Mouse (Mus musculus): Measurements from ENCODE around the gene Dynll2.

The Dynll2 gene

GRCm38 (mm10) chr11:87986831-87987793 is at the start of gene Dynll2:
TSS of gene Dynll2 (minus strand) at chr11:87987533.
- DNase-seq, result peak; percentile 88

DNA sequence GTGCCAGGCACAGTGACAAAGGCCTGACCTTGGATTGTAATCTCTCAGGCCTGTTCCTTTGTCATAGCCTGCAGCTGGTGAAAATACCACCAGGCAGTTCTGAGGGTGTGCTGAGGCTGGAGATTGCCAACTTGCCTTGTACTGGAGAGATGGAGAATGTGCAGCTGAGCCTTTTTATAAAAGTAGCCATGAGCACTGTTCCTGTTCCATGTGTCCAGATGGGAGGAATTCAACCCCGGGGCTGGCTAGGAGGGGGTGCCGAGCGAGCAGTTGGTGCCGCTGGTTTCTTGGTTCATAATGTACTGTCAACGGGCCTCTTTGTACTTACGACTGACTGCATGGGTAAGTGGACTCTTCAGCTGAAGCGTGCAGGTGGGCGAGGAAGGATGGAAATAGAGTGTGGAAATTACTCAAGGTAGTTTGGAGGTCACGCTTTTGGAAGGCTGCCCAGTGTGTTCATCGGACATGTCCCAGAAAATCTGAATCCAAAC is 49.5 kb upstream of the Dynll2 start:
- no peak for DNase-seq

GRCm38 (mm10) chr11:88035970-88036369 is 48.6 kb upstream of the Dynll2 start:
- DNase-seq, result no peak

DNA sequence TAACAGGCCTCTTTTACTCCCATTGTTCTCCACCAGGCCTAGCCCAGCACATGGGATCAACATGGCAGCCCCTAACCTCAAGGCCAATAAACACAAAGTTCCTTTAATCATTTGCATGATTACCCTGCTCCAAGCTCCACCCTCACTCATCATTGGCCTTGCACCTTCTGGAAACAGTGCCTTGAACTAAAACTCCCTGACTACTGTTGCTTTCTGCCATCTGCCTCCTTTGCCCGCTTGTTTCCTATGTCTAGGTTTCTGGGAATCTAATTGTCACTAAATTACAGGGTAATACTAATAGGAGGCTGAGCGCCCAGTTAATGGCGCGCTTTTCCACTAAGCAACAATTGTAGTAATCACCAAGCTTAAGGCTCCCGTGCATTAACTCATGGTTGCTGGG is 44.4 kb upstream of the Dynll2 start:
- no peak for DNase-seq

DNA sequence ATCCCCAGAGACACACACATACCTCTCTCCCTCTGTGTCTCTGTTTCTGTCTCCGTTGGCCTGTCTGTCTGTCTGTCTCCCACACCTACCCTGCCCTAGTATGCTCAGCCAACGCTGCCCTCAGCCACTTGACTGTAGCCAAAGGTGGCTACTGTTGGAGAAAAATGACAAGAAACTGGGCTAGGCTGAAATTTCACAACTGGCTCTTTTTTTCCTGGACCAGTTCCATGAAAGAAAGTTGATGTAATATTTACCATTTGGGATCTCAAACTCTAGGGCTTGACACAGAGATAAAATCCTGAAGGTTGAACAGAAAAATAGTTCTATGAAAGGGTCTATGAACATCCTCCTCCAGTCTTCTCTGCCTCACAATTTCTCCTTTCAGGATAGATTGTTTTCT is 43.5 kb upstream of the Dynll2 start:
- no peak for DNase-seq

DNA sequence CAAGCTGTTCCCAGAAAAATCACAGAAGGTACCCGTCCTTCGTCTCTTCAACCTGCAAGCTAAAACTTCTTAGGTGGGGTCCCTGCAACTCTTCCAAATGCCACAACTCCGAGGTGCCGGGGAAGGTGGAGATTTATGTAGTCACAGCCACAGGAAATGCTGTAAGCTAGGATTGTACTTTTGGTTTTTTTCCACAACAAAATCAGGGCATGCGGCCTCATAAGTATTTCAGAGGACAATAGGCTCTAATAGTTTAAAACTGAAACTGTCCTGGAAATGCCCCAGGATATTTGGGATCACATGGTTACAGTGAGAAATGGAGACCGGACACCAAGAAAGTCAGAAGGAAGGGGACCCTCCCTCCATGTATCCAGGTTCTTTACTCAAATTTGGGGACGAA is 42.9 kb upstream of the Dynll2 start:
- DNase-seq, result no peak

- DNase-seq, result no peak
Measured at GRCm38 (mm10) chr11:88028193-88028684, 40.9 kb upstream of the Dynll2 start.

DNA sequence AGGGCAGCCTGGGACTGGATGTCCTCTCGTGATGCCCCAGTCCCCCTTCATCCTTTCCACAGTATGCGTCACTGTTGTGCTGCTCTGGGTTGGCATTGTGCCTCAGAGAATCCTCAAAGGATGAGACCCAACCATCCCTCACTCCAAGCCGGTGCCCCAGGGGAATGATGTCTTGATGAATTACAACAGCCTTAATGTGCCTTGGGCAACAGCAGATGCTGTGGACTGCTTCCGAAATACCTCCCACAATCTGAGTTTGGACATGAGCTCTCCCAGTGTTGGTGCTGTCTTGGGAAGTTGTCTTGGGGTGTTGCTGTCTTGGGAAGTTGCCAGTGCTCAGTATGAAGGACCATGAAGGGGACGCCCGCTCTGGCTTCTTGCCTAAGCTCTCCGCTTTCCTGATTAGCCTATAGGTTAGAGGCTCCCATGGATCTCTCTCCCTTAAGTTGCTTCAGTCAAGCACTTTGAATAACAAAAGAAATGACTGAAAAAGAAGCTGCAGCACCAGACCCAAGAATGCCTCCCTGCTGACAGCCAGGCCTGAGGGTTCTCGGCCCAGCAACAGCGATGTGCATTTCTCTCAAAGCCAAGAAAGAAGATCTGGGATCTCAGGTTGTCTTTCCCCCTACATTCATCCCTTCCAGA is 40.2 kb upstream of the Dynll2 start:
- DNase-seq, result no peak

- DNase-seq, result no peak
Measured at GRCm38 (mm10) chr11:88023933-88024332, 36.6 kb upstream of the Dynll2 start.

DNA sequence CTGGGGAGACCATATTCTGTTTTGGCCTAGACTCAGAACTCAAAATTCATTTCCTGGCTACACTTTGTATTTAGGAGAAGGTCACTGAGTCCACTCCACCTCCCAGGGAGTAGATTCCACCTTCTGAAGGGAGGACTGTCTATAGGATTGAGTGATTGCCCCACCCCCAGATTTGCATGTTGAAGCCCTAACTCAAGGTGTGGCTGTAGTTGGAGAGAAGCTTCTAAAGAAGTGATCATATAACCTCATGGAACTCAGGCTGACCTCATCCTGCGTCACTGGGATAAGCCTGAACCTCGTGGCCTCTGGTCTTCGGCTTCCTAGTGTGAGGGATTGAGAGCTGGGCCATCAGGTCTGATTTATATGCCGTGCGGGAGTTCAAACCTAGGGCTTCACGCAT is 28.5 kb upstream of the Dynll2 start:
- no peak for DNase-seq

- DNase-seq, result no peak
Measured at GRCm38 (mm10) chr11:88015161-88015560, 27.8 kb upstream of the Dynll2 start.

DNA sequence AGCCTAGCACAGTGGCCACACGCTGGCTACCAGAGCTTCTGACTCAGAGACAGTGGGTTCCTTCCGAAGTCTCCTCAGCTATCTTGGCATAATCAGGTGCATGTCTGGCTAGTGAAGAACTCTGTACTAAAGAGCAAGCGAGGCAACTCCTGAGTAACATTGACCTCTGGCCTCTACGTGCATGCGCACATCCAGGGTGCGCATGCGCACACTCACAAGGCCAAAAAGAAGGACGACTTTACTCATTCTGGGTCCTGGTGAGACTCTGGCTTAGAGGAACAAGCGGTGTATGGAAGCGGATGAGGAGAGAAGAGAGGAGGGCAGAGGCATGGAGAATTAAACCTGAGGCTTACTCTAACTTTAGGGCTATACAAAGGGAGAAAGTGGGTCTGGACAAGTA is 26.3 kb upstream of the Dynll2 start:
- DNase-seq, result no peak

DNA sequence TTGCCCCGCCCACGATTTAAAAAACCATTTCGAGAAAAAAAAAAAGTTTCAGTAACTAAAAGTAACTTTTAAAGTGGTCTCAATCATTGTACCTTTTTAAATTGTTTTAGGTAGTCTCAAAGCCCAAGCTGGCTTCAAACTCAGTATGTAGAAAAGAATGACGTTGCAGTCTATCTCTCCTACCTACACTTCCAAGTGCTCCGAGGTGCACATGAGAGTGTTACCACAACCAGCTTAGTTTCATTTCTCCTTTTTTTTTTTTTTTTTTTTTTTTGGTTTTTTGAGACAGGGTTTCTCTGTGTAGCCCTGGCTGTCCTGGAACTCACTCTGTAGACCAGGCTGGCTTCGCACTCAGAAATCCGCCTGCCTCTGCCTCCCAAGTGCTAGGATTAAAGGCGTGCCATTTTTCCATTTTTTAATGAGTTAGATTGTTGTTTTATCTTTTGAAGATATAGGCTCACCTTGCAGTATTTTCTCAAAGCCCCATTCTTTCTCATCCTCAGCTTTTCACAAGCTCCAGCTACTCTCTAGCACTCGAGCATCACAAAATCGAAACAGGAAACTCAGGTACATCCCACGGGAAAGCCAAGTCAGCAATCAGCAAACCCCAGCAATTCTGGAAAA is 25.4 kb upstream of the Dynll2 start:
- no peak for DNase-seq

DNA sequence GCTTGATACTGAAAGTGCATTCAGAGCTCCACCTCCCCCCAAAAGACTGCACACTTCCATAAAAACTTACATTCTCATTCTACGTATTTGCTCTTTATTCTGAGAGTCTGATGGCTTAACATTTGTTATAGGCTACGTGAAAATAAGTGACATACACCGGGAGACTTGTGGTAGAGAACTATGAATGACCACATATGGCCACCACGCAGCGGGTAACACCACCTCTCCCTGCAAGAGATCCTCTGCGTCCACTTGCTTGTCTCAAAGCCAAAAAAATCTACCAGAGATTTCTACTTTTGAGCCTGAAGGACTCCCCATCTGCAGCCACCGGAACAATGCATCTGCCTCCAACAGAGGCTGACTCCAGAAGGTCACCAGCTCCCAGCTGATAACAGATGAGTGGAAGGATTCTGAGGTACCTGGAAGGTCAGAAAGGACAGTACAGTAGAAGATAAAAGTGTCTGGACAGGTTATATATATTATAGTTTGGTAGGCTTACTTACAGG is 24.6 kb upstream of the Dynll2 start:
- no peak for DNase-seq

GRCm38 (mm10) chr11:88011208-88011913 is 24.0 kb upstream of the Dynll2 start:
- DNase-seq, result no peak

GRCm38 (mm10) chr11:88009542-88010190 is 22.3 kb upstream of the Dynll2 start:
- DNase-seq, result no peak

DNA sequence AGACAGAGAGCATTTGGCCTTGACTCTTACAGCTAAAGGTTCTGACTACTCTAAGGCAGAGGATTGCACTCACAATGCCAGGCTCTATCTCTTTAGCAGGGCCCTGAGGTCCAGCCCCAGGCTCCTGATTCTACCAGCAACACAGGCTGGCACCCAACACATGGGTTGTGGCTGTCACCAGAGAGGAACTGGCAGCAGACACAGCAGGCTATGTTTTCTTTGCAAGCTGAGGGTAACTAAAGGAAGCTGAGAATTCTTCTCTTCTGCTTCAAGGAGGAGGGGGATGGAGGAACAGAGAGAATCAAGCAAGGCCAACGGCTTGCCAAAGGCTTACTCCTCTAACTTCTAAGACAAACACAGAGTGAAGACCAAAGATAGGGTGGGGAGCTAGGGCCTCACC is 21.3 kb upstream of the Dynll2 start:
- DNase-seq, result no peak

DNA sequence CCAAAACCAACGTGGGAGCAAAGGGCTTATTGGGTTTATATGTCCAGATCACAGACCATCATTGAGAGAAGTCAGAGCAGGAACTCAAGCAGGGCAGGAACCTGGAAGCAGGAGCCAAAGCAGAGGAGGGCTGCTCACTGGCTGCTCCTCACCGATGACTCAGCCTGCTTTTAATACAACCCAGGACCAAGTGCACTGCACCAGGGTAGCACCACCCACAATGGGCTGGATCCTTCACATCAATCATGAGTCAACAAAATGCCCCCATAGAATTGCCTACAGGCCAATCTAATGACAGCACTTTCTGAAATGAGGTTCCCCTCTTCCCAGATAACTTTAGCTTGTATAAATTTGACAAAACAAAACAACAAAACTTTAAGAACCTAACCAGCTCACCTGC is 16.8 kb upstream of the Dynll2 start:
- no peak for DNase-seq

DNA sequence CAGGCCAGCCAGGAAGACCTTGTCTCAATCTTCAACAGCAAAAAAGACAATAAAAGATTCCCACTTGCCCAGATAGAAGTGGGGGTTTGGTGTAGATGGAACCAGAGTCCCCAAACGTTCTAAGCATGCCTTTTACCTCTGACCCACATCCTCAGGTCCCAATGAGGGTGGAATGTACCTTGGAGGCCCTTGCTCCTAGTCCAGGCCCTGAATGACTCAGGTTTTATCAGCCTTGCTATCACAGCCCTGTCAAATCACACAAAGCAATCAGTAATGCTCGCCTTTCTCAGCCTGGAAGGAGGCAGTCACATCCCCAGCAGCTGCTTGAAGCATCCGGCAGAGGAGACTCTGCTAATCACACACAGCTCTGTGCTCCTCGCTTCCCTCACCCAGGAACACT is 15.4 kb upstream of the Dynll2 start:
- no peak for DNase-seq

DNA sequence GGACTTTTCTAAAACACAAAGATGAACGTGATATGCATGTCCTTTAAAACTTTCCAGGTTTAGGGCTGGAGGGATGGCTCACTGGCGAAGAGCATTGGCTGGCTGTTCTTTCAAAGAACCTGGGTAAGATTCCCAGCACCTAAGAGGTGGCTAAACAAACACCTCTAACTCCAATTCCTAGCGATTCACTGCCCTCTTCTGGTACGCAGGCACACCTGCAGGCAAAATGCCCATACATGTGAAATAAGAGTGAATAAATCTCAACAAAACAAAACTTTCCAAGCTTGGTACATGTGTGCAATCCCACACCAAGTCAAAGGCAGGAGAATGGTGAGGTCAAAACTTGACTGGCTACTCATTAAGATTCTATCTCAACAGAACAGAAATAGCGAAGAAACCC is 12.4 kb upstream of the Dynll2 start:
- DNase-seq, result no peak

GRCm38 (mm10) chr11:87991806-87992205 is 4.5 kb upstream of the Dynll2 start:
- peak; percentile 25 for DNase-seq

DNA sequence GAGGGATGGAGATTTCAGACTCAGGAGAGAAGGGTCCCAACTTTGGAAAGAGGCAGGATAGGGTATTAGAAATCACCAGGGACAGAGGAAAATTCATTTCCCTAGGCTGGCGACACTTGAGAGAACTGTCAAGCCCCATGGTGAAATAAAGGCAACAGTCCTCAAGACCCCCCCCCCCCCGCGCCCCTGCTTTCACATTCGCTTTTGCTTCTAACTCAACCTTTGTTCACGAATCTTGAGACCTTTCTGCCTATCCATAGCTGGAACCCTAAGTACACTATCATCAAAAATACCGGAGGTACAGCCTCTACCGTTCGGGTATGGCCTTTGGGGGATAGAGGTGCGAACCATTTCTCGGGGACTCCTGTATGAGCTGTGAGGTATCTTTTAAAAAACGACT is 528 bp upstream of the Dynll2 start:
- no peak for DNase-seq
